Mouse (Mus musculus) intestine, postnatal 0 days (tissue): ENCODE measurements around the gene Slc38a4. TPM values are rescaled to one million over a fixed set of nuclear protein-coding genes. Genes with fewer than 3 reads are reported as not detected.

ENCODE experiments used
- ATAC-seq: fragments of 200-750 bp; cut with Nextera tagmentation; 2 replicates; pipeline ENCODE4 v1.8.0; 2017; ENCODE audit warnings: mild to moderate bottlenecking, moderate TSS enrichment, moderate library complexity
- H3K27ac ChIP-seq: fragments of 300-500 bp; sonication (generic); 2 replicates; pipeline ENCODE4 v1.5.1; 2014; ENCODE audit warnings: mild to moderate bottlenecking, low read depth, low read length, moderate library complexity
- H3K27me3 ChIP-seq: fragments of 300-500 bp; sonication (generic); replicated peaks from 2 replicates; pipeline ENCODE4 v1.6.1; 2014; ENCODE audit warnings: low read length, mixed read lengths; ENCODE audit not compliant: control insufficient read depth, insufficient read depth
- H3K36me3 ChIP-seq: fragments of 300-500 bp; sonication (generic); 2 replicates; pipeline ENCODE4 v1.6.1; 2014; ENCODE audit warnings: mild to moderate bottlenecking, moderate library complexity; ENCODE audit not compliant: control insufficient read depth, insufficient read depth
- H3K4me1 ChIP-seq: fragments of 300-500 bp; sonication (generic); replicated peaks from 2 replicates; pipeline ENCODE4 v1.6.1; 2014; ENCODE audit warnings: antibody characterized with exemption, low read length, mixed read lengths; ENCODE audit not compliant: control insufficient read depth, insufficient read depth
- H3K4me2 ChIP-seq: fragments of 300-500 bp; sonication (generic); replicated peaks from 2 replicates; pipeline ENCODE4 v1.6.1; 2014; ENCODE audit warnings: low read depth, mild to moderate bottlenecking, moderate library complexity
- H3K4me3 ChIP-seq: fragments of 300-500 bp; sonication (generic); 2 replicates; pipeline ENCODE4 v1.5.1; 2014; ENCODE audit warnings: low read depth, low read length
- H3K9ac ChIP-seq: fragments of 300-500 bp; sonication (generic); 2 replicates; pipeline ENCODE4 v1.6.1; 2014; ENCODE audit warnings: mild to moderate bottlenecking, low read depth, low read length
- H3K9me3 ChIP-seq: fragments of 300-500 bp; sonication (generic); 2 replicates; pipeline ENCODE4 v1.6.1; 2016; ENCODE audit warnings: mixed run types; ENCODE audit not compliant: control insufficient read depth
- CTCF ChIP-seq: sonication (generic); IDR thresholded peaks from 2 replicates; pipeline ENCODE4 v1.5.1; 2016; ENCODE audit warnings: low read depth, mild to moderate bottlenecking, control low read depth, antibody characterized with exemption, moderate library complexity
- WGBS: fragments of 180-500 bp; shearing (Covaris S2); extraction: QIAGEN DNeasy Blood & Tissue Kit; methylation state at CpG from one replicate; pipeline ENCODE4 v1.1.7; 2014; 5-methylcytosine and 5-hydroxymethylcytosine counted together
- polyA plus RNA-seq: library from polyadenylated mRNA; unstranded; fragments of >200 nt; fragmentation: Nextera tagmentation; extraction: Ambion mirVana; gene quantifications from 2 replicates; pipeline ENCODE4 v1.2.1, GENCODE M21; 2015

The Slc38a4 gene
- polyA plus RNA-seq, 1 experiment from 2014 or later, result 11.4 TPM

GRCm38 (mm10) chr15:97017195-97017594 lies 38.6 kb downstream of the Slc38a4 start:
- Histone ChIP-seq H3K4me2 (no peak overlapping the region), H3K4me3 (no peak overlapping the region), H3K27ac (no peak overlapping the region), H3K4me1 (no peaks in the 10 kb centered on the region), H3K36me3 (no peaks in the 10 kb centered on the region), H3K27me3 (no peaks in the 10 kb centered on the region), H3K9me3 (no peaks in the 10 kb centered on the region), H3K9ac (no peak overlapping the region)
- 88% methylated on average over 9 of the region's 9 CpGs for WGBS
- ATAC-seq, result no peak
- no peak for TF ChIP-seq CTCF

DNA sequence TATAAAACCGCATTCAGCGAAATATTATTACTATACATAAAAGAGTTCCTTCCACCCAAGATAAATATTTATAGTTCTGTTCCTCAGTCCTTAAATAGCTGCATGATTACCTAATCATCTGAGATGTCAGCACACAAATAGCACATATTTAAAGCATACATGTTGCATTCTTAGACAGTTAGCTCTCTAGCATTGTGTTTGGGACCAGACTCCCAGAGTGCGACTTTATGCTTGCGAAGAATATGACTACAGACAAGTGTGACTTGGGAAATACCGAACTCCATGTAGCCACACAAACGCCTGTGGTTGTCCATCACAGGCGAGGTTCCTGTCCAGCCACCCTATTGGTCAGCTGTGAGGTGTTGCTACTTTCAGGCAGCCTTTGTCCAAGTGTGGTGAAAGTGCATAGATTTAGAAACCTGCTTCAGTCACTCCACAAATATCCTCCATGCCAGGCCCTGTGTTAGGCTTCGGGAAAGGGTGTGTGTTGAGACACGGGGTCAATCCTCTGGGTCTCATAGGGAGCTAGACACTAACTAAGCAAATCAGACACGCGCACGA lies 40.6 kb downstream of the Slc38a4 start:
- H3K27me3 ChIP-seq, result no peaks in the 10 kb centered on the region
- no peak for TF ChIP-seq CTCF
- H3K36me3 ChIP-seq, result no peaks in the 10 kb centered on the region
- no peak for ATAC-seq
- no peaks in the 10 kb centered on the region for H3K9me3 ChIP-seq
- no peak overlapping the region for H3K4me2 ChIP-seq
- H3K4me1 ChIP-seq, result no peaks in the 10 kb centered on the region
- WGBS, result 89% methylated on average over 12 of the region's 12 CpGs
- H3K27ac ChIP-seq, result no peak overlapping the region
- H3K9ac ChIP-seq, result no peak overlapping the region
- H3K4me3 ChIP-seq, result no peak overlapping the region

DNA sequence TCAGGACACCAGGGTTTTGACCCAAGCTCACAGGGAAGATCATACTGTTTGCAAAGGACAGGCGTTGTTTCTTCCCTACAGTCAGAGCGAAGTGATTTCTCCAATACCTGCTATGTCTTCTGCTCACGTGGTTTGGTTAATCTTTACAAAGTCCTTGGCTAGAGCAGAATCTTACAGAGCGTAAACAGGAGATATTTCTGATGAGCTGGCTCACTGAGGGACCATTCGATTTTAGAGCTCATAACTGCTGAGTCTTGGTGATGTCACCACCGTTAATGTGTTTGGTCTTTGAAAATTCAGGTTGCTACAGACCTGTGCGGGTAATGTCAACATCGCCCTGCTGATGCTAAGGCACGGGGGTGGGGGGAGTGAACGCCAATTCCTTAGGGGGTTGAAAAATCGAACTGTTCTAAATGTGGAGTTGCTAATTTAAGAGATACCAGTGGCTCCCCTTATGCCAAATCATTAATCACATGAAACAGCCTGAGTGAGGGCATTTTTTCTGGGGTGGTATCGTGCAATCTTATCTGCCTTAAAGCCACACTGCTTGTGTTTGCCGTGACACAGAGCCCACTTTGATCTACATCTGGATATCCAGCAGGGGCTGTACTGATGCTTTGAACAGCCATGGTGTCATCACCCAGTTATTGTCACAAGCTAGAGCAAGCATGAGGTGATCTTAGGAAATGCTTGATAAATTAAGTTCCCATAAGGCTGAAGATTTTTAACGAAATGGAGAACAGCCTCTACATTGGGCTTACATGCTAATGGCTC lies 44.0 kb downstream of the Slc38a4 start:
- 58% methylated on average over 14 of the region's 14 CpGs for WGBS
- no peak for TF ChIP-seq CTCF
- ATAC-seq, result no peak

DNA sequence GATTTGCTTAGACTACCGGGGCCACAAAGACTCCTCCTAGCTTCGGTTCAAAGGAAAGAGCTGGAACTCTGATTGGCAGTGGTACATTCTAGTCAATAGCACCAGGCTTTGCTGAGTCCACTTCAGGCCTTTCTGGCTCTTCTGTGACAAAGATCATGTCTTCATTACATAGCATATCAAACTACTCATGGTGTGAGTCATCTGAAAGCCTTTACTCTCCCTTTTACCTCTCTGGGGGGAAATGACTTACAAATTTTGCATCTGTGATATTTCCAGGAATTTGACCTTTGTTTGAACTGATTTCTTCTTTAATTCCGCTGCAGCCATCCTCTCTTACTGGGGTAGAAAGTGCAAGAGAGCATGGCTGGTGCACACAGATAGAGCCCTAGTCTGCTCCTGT lies 46.5 kb downstream of the Slc38a4 start:
- Histone ChIP-seq H3K4me2 (no peak overlapping the region), H3K9ac (no peak overlapping the region), H3K4me3 (no peak overlapping the region), H3K27me3 (no peaks in the 10 kb centered on the region), H3K27ac (no peak overlapping the region), H3K9me3 (no peaks in the 10 kb centered on the region), H3K4me1 (no peaks in the 10 kb centered on the region), H3K36me3 (no peaks in the 10 kb centered on the region)
- TF ChIP-seq CTCF, result no peak
- no peak for ATAC-seq
- 86% methylated on average over 3 of the region's 3 CpGs for whole genome bisulfite sequencing

More for the DNA sequence above, 44.0 kb downstream of the Slc38a4 start:
- no peak overlapping the region; the same call in 1 of the 2 replicates for H3K4me2 ChIP-seq
- H3K4me3 ChIP-seq, result no peak overlapping the region
- H3K9me3 ChIP-seq, result no peaks in the 10 kb centered on the region
- no peaks in the 10 kb centered on the region for H3K27me3 ChIP-seq
- no peaks in the 10 kb centered on the region for H3K4me1 ChIP-seq
- H3K27ac ChIP-seq, result no peak overlapping the region
- no peaks in the 10 kb centered on the region for H3K36me3 ChIP-seq
- no peak overlapping the region for H3K9ac ChIP-seq

DNA sequence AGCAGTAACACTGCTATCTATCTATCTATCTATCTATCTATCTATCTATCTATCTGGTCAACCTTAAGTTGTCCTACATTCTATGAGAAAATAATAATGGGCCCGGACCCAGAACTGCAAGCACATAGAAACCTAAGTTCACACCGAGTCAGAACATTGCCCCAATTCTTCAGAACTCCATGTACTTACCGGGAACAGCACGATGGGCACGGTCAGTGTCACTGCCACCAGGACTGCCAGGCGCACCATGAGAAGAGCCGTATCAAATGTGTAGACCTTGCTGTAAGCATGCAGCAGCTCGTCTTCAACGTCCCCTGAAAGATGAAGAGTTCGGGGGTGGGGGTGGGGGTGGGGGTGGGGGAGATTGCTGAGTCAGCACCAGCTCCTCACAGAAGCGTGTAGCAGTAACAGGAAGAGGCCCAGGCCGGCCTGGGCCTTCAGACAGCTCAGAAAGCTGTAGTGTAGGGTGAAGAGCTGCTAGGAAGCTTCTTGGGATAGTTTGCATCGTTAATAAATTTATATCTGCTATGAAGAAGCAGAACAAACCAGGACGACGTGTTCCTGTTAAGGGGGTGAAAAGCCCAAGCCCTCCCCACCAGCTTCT lies 50.0 kb downstream of the Slc38a4 start:
- Histone ChIP-seq H3K4me2 (no peak overlapping the region), H3K4me1 (0 out of 2 replicates have a peak, but pooled peaks cover 5% of the 10 kb centered on the region), H3K27me3 (no peaks in the 10 kb centered on the region), H3K36me3 (no peaks in the 10 kb centered on the region), H3K9ac (no peak overlapping the region), H3K27ac (no peak overlapping the region), H3K9me3 (no peaks in the 10 kb centered on the region), H3K4me3 (no peak overlapping the region)
- WGBS, result 86% methylated on average over 15 of the region's 15 CpGs
- TF ChIP-seq CTCF, result no peak
- ATAC-seq, result no peak

DNA sequence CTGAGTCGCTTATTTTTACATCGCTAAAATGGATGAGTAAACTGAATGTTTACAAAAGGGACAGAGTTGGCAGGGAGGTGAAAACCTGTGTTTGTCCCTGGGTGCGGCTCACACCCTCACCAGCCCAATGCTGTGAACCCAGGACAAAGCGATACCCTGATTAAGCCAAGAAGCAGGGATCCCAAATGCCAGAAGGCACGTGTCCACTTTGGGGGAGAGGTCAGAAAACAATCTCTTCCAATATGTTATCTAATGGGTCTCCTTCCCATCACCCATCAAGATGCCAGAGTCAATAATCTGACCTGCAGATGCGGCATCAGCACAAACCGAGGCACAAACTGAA lies 51.3 kb downstream of the Slc38a4 start:
- WGBS, result 63% methylated on average over 7 of the region's 7 CpGs
- Histone ChIP-seq H3K36me3 (no peaks in the 10 kb centered on the region), H3K4me2 (no peak overlapping the region), H3K9me3 (no peaks in the 10 kb centered on the region), H3K27ac (no peak overlapping the region), H3K9ac (no peak overlapping the region), H3K4me3 (no peak overlapping the region), H3K27me3 (no peaks in the 10 kb centered on the region), H3K4me1 (0 out of 2 replicates have a peak, but pooled peaks cover 5% of the 10 kb centered on the region)
- TF ChIP-seq CTCF, result no peak
- no peak for ATAC-seq
